Mouse (Mus musculus) MEL (cell line): Measurements from ENCODE around the gene Myt1l.

Experiments used
- E2F4 ChIP-seq: IDR thresholded peaks from 2 replicates; pipeline ENCODE4 v1.6.1; 2011; ENCODE audit warnings: low read depth, low read length, improper control_type of control experiment, borderline replicate concordance
- GATA1 ChIP-seq: IDR thresholded peaks from 2 replicates; pipeline ENCODE4 v1.6.1; 2011; ENCODE audit warnings: low read depth, low read length, improper control_type of control experiment
- MYC ChIP-seq: IDR thresholded peaks from 2 replicates; pipeline ENCODE4 v1.6.1; 2011; ENCODE audit warnings: low read depth, mild to moderate bottlenecking, low read length, improper control_type of control experiment, moderate library complexity
- POLR2A ChIP-seq, 2 experiments: IDR thresholded peaks; 2 replicates each; pipeline ENCODE4 v1.6.1; 2011 to 2012; ENCODE audit warnings: low read length in 2 of 2, mild to moderate bottlenecking in 2 of 2, control low read depth in 1 of 2, improper control_type of control experiment in 1 of 2, low read depth in 1 of 2, moderate library complexity in 1 of 2; ENCODE audit not compliant: control insufficient read depth in 1 of 2, insufficient read depth in 1 of 2, poor library complexity in 1 of 2

GRCm38 (mm10) chr12:29945182-29945743, 417.1 kb downstream of the Myt1l start:
- TF ChIP-seq GATA1 (no peak), POLR2A (IDR thresholded peaks at IDR 0.05; ENCODE audit: control insufficient read depth in 1 of 2, insufficient read depth in 1 of 2, low read depth in 1 of 2, low read length in 2 of 2, poor library complexity in 1 of 2) (no peak), MYC (no peak), E2F4 (no peak)
